22 mouse cellular contexts compared by ENCODE assay signal in the genomic region with DNA sequence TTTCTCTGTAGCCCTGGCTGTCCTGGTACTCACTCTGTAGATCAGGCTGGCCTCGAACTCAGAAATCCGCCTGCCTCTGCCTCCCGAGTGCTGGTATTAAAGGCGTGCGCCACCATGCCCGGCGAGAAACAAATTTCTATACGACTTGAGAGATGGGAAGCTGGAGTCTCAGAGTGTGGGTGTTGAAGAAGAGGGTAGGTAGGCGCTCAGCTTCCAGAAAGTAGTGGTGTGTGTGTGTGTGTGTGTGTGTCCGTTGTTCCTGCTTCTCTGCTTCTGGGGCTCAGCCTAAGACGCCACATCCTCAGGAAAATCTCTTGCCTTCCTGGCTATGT. TPM values are rescaled to one million over a fixed set of nuclear protein-coding genes. Genes with fewer than 3 reads are reported as not detected.
DNase-seq lines count a peak whose midpoint lies in the region; ATAC-seq and TF ChIP-seq lines count a peak whose summit lies in the region.
"Not testable (repeated sequence)": the region's sequence is repeated elsewhere in the genome, so short reads cannot be mapped to it uniquely, and the experiment has no call there.
"Had no signal": no experiment of that assay in that cellular context is flagged by ENCODE, and none has a peak within 500 bp of the region (broad histone marks: within the 10 kb centered on the region; RNA-seq: fewer than 3 reads in every experiment).

No protein-coding gene starts in this region.

- H3K4me3 ChIP-seq in ES-Bruce4 (ENCODE audit: low read depth, low read length) = peak overlapping the region; percentile 25
- H3K4me3 ChIP-seq in embryonic facial prominence, embryonic 12.5 days; heart, adult 2 months; heart, embryonic 16.5 days (ENCODE audit: low read length); lung, postnatal 0 days (ENCODE audit: low read depth, low read length): not testable (repeated sequence)
- 0 out of 2 replicates have a peak overlapping the region, but pooled peaks have one; percentile 6 for H3K4me3 ChIP-seq in kidney, embryonic 15.5 days (replicated peaks)
- H3K4me3 ChIP-seq in liver, embryonic 14.5 days (ENCODE audit: insufficient read depth in 1 of 2, low read depth in 2 of 2, low read length in 2 of 2) = peak overlapping the region in 1 of 2 experiments; percentile 56; a peak in 2 of 4 replicates
- peak overlapping the region; percentile 40 for H3K4me3 ChIP-seq in testis, adult 2 months (ENCODE audit: control insufficient read depth, low read depth, low read length)

- not testable (repeated sequence) for DNase-seq in heart, adult 2 months; liver, embryonic 14.5 days (ENCODE audit: low read depth in 3 of 3, low spot score in 3 of 3); lung, postnatal 0 days (ENCODE audit: low spot score)

- intact Hi-C loops in heart, adult 2 months (cut with DNase I) = loop anchor here (1.0 kb wide), 2 partner anchors 35 to 68 kb away; no protein-coding TSS in a partner anchor

- H3K27ac ChIP-seq in ES-Bruce4 (ENCODE audit: insufficient read depth, low read length); embryonic facial prominence, embryonic 12.5 days; heart, adult 2 months; heart, embryonic 16.5 days (ENCODE audit: low read length); kidney, embryonic 15.5 days; liver, embryonic 14.5 days; lung, postnatal 0 days (ENCODE audit: low read length); testis, adult 2 months (ENCODE audit: control insufficient read depth, insufficient read depth, low read depth, low read length): not testable (repeated sequence)

- not testable (repeated sequence) for ATAC-seq in embryonic facial prominence, embryonic 12.5 days (ENCODE audit: insufficient number of reproducible peaks, insufficient read depth, low FRiP score, low TSS enrichment); heart, embryonic 16.5 days (replicated peaks; ENCODE audit: extremely low read depth, insufficient read depth, low FRiP score); kidney, embryonic 15.5 days (replicated peaks; ENCODE audit: low FRiP score); liver, embryonic 14.5 days (ENCODE audit: insufficient read depth); lung, postnatal 0 days

- H3K4me1 ChIP-seq in ES-Bruce4 (ENCODE audit: control insufficient read depth, insufficient read depth, low read length); embryonic facial prominence, embryonic 12.5 days; heart, adult 2 months (ENCODE audit: control insufficient read depth, insufficient read depth, low read length); heart, embryonic 16.5 days (ENCODE audit: control insufficient read depth, insufficient read depth, low read length); kidney, embryonic 15.5 days; lung, postnatal 0 days (ENCODE audit: insufficient read depth, low read depth, low read length): not testable (repeated sequence)
- peaks cover 10 to 21% of the 10 kb centered on the region in 2 experiments for H3K4me1 ChIP-seq in liver, embryonic 14.5 days (replicated peaks; ENCODE audit: control insufficient read depth in 2 of 2, insufficient read depth in 2 of 2, low read length in 1 of 2)
- H3K4me1 ChIP-seq in testis, adult 2 months (ENCODE audit: control insufficient read depth, insufficient read depth, low read length) = peaks cover 11% of the 10 kb centered on the region

- peak overlapping the region; percentile 34; the same call in 1 of the 2 replicates for H3K4me2 ChIP-seq in embryonic facial prominence, embryonic 12.5 days (replicated peaks)
- peak overlapping the region; percentile 52 for H3K4me2 ChIP-seq in heart, embryonic 16.5 days (ENCODE audit: low read depth, low read length)
- H3K4me2 ChIP-seq in kidney, embryonic 15.5 days = peak overlapping the region; percentile 52
- H3K4me2 ChIP-seq in liver, embryonic 14.5 days (ENCODE audit: low read depth) = peak overlapping the region; percentile 95
- H3K4me2 ChIP-seq in lung, postnatal 0 days (replicated peaks; ENCODE audit: low read depth, low read length) = peak overlapping the region; percentile 36; the same call in 1 of the 2 replicates

- not testable (repeated sequence) for TF ChIP-seq EP300 in ES-Bruce4 (IDR thresholded peaks at IDR 0.05; ENCODE audit: insufficient read depth, low read depth, low read length); heart, adult 2 months (IDR thresholded peaks at IDR 0.05; ENCODE audit: insufficient read depth, low read depth, low read length); liver, embryonic 14.5 days (IDR thresholded peaks at IDR 0.05; ENCODE audit: low read depth); lung, postnatal 0 days (IDR thresholded peaks at IDR 0.05)

- H3K27me3 ChIP-seq in ES-Bruce4 (ENCODE audit: control insufficient read depth, insufficient read depth, low read length, poor library complexity, severe bottlenecking); embryonic facial prominence, embryonic 12.5 days; heart, adult 2 months (ENCODE audit: control insufficient read depth, insufficient read depth, low read length); heart, embryonic 16.5 days (ENCODE audit: control insufficient read depth, insufficient read depth, low read length); kidney, embryonic 15.5 days; liver, embryonic 14.5 days (ENCODE audit: control insufficient read depth, insufficient read depth, low read length); lung, postnatal 0 days (replicated peaks; ENCODE audit: insufficient read depth, low read length); testis, adult 2 months (ENCODE audit: control insufficient read depth, insufficient read depth, low read length): not testable (repeated sequence)

- not testable (repeated sequence) for TF ChIP-seq POLR2A in ES-Bruce4 (IDR thresholded peaks at IDR 0.05; ENCODE audit: insufficient read depth, low read length); heart, adult 2 months (IDR thresholded peaks at IDR 0.05; ENCODE audit: insufficient read depth, low read depth, low read length); testis, adult 2 months (IDR thresholded peaks at IDR 0.05; ENCODE audit: control insufficient read depth, low read depth, low read length)

- WGBS in embryonic facial prominence, embryonic 12.5 days = 52% methylated on average over 11 of the region's 11 CpGs
- WGBS in heart, adult 2 months = 43% methylated on average over 11 of the region's 11 CpGs
- 49% methylated on average over 11 of the region's 11 CpGs for WGBS in heart, embryonic 16.5 days
- 54% methylated on average over 11 of the region's 11 CpGs for WGBS in kidney, embryonic 15.5 days
- WGBS in liver, embryonic 14.5 days (ENCODE audit: insufficient replicate concordance) = 37% methylated on average over 11 of the region's 11 CpGs
- WGBS in lung, postnatal 0 days = 43% methylated on average over 11 of the region's 11 CpGs

- peak overlapping the region; percentile 15; the same call in 1 of the 2 replicates for H3K9ac ChIP-seq in ES-Bruce4 (ENCODE audit: low read depth, poor library complexity, severe bottlenecking)
- not testable (repeated sequence) for H3K9ac ChIP-seq in embryonic facial prominence, embryonic 12.5 days; heart, embryonic 16.5 days (ENCODE audit: low read length); kidney, embryonic 15.5 days; lung, postnatal 0 days (replicated peaks; ENCODE audit: low read depth)
- H3K9ac ChIP-seq in heart, adult 2 months (ENCODE audit: low read depth, low read length) = peak overlapping the region; percentile 36; the same call in 1 of the 2 replicates
- H3K9ac ChIP-seq in liver, embryonic 14.5 days (replicated peaks) = peak overlapping the region; percentile 20

- not testable (repeated sequence) for H3K9me3 ChIP-seq in ES-Bruce4 (replicated peaks; ENCODE audit: control insufficient read depth, insufficient read depth, low read length, poor library complexity, severe bottlenecking); embryonic facial prominence, embryonic 12.5 days; heart, embryonic 16.5 days (replicated peaks; ENCODE audit: control insufficient read depth, low read length); kidney, embryonic 15.5 days (replicated peaks); liver, embryonic 14.5 days (ENCODE audit: control insufficient read depth, low read length); lung, postnatal 0 days (ENCODE audit: low read length)

- H3K36me3 ChIP-seq in ES-Bruce4 (ENCODE audit: control insufficient read depth, insufficient read depth, low read length, poor library complexity, severe bottlenecking); embryonic facial prominence, embryonic 12.5 days; heart, adult 2 months (ENCODE audit: control insufficient read depth, insufficient read depth, low read length); heart, embryonic 16.5 days (ENCODE audit: control insufficient read depth, insufficient read depth); kidney, embryonic 15.5 days; liver, embryonic 14.5 days (replicated peaks; ENCODE audit: control insufficient read depth, insufficient read depth, low read depth); lung, postnatal 0 days (ENCODE audit: insufficient read depth, low read length); testis, adult 2 months (ENCODE audit: control insufficient read depth, insufficient read depth, low read length): not testable (repeated sequence)

- not testable (repeated sequence) for TF ChIP-seq CTCF in ES-Bruce4 (IDR thresholded peaks at IDR 0.05; ENCODE audit: low read depth, low read length); heart, adult 2 months (IDR thresholded peaks at IDR 0.05); liver, embryonic 14.5 days (IDR thresholded peaks at IDR 0.05; ENCODE audit: low read depth); lung, postnatal 0 days (IDR thresholded peaks at IDR 0.05); testis, adult 2 months (IDR thresholded peaks at IDR 0.05; ENCODE audit: control insufficient read depth, insufficient read depth, insufficient replicate concordance, low read depth, low read length)

- not testable (repeated sequence) for H3K79me2 ChIP-seq in heart, adult 2 months (replicated peaks; ENCODE audit: control insufficient read depth, insufficient read depth, low read length)

RNA-seq across cellular contexts. Expression of a gene that starts 3.5 kb away (rescaled TPM):
- polyA plus RNA-seq in ES-Bruce4 (2011; ENCODE audit: insufficient read depth, insufficient read length, low read depth, missing spikeins) = not detected in 2 replicates
- polyA plus RNA-seq in embryonic facial prominence, embryonic 12.5 days (2016; fragmentation: Nextera tagmentation; extraction: Ambion mirVana) = not detected in 2 replicates
- total RNA-seq in heart, adult 2 months (2021) = not detected
- not detected in 2 replicates for polyA plus RNA-seq in heart, adult 2 months (2012; rRNA removed)
- 0.20 TPM in 1 of 2 replicates, not detected in the other for polyA plus RNA-seq in heart, embryonic 16.5 days (2015; fragmentation: Nextera tagmentation; extraction: Ambion mirVana)
- polyA plus RNA-seq in kidney, embryonic 15.5 days (2015; fragmentation: Nextera tagmentation; extraction: Ambion mirVana) = 0.30 and 0.49 TPM in 2 replicates
- polyA plus RNA-seq in liver, embryonic 14.5 days (2012; rRNA removed) = 21.4 and 23.5 TPM in 2 replicates
- 28.4 and 33.2 TPM in 2 replicates for polyA plus RNA-seq in liver, embryonic 14.5 days (2014; fragmentation: Nextera tagmentation; extraction: Ambion mirVana)
- not detected in 2 replicates for polyA plus RNA-seq in lung, postnatal 0 days (2015; fragmentation: Nextera tagmentation; extraction: Ambion mirVana)
- 11.9 and 16.4 TPM in 2 replicates for polyA plus RNA-seq in testis, adult 2 months (2012; rRNA removed)
- total RNA-seq: adrenal gland, adult 8-10 months; gastrocnemius, adult 18-20 months; heart, postnatal 25 days; layer of hippocampus, adult 2 months; layer of hippocampus, postnatal 36 days; left cerebral cortex, postnatal 14 days; megakaryocyte, adult 5-6 weeks; neutrophil, adult 5-6 weeks had no signal
- polyA plus RNA-seq: embryonic facial prominence, embryonic 14.5 days; forebrain, embryonic 11.5 days; gonadal fat pad, adult 2 months; hindbrain, embryonic 14.5 days; midbrain, embryonic 15.5 days; thymus, adult 2 months had no signal

RNA-seq across cellular contexts. Expression of a gene that starts 7.6 kb away (rescaled TPM):
- polyA plus RNA-seq in ES-Bruce4 (2011; ENCODE audit: insufficient read depth, insufficient read length, low read depth, missing spikeins) = 9.1 and 9.6 TPM in 2 replicates
- 25.4 and 25.8 TPM in 2 replicates for polyA plus RNA-seq in embryonic facial prominence, embryonic 12.5 days (2016; fragmentation: Nextera tagmentation; extraction: Ambion mirVana)
- total RNA-seq in heart, adult 2 months (2021) = 1 to 10 TPM; 1.8 to 1.9 TPM
- 4.5 and 6.1 TPM in 2 replicates for polyA plus RNA-seq in heart, adult 2 months (2012; rRNA removed)
- polyA plus RNA-seq in heart, embryonic 16.5 days (2015; fragmentation: Nextera tagmentation; extraction: Ambion mirVana) = 13.0 and 13.8 TPM in 2 replicates
- 17.8 and 23.1 TPM in 2 replicates for polyA plus RNA-seq in kidney, embryonic 15.5 days (2015; fragmentation: Nextera tagmentation; extraction: Ambion mirVana)
- polyA plus RNA-seq in liver, embryonic 14.5 days (2012; rRNA removed) = 3.7 and 5.1 TPM in 2 replicates
- 10.0 and 10.4 TPM in 2 replicates for polyA plus RNA-seq in liver, embryonic 14.5 days (2014; fragmentation: Nextera tagmentation; extraction: Ambion mirVana)
- 14.4 and 16.3 TPM in 2 replicates for polyA plus RNA-seq in lung, postnatal 0 days (2015; fragmentation: Nextera tagmentation; extraction: Ambion mirVana)
- polyA plus RNA-seq in testis, adult 2 months (2012; rRNA removed) = 7.0 and 9.4 TPM in 2 replicates
- total RNA-seq: megakaryocyte, adult 5-6 weeks; neutrophil, adult 5-6 weeks had no signal

RNA-seq across cellular contexts. Expression of a gene that starts 8.5 kb away (rescaled TPM):
- polyA plus RNA-seq in ES-Bruce4 (2011; ENCODE audit: insufficient read depth, insufficient read length, low read depth, missing spikeins) = 20.4 and 24.0 TPM in 2 replicates
- polyA plus RNA-seq in embryonic facial prominence, embryonic 12.5 days (2016; fragmentation: Nextera tagmentation; extraction: Ambion mirVana) = 4.2 and 5.3 TPM in 2 replicates
- total RNA-seq in heart, adult 2 months (2021) = 10 to 100 TPM; 17.0 to 20.3 TPM
- 23.7 and 30.0 TPM in 2 replicates for polyA plus RNA-seq in heart, adult 2 months (2012; rRNA removed)
- 22.3 and 25.6 TPM in 2 replicates for polyA plus RNA-seq in heart, embryonic 16.5 days (2015; fragmentation: Nextera tagmentation; extraction: Ambion mirVana)
- 11.2 and 13.5 TPM in 2 replicates for polyA plus RNA-seq in kidney, embryonic 15.5 days (2015; fragmentation: Nextera tagmentation; extraction: Ambion mirVana)
- polyA plus RNA-seq in liver, embryonic 14.5 days (2012; rRNA removed) = 20.6 and 25.2 TPM in 2 replicates
- polyA plus RNA-seq in liver, embryonic 14.5 days (2014; fragmentation: Nextera tagmentation; extraction: Ambion mirVana) = 21.3 and 29.8 TPM in 2 replicates
- polyA plus RNA-seq in lung, postnatal 0 days (2015; fragmentation: Nextera tagmentation; extraction: Ambion mirVana) = 7.5 and 8.1 TPM in 2 replicates
- 27.9 and 40.5 TPM in 2 replicates for polyA plus RNA-seq in testis, adult 2 months (2012; rRNA removed)
- total RNA-seq: neutrophil, adult 5-6 weeks had no signal

RNA-seq across cellular contexts. Expression of a gene that starts 18.6 kb away (rescaled TPM):
- 170 and 173 TPM in 2 replicates for polyA plus RNA-seq in ES-Bruce4 (2011; ENCODE audit: insufficient read depth, insufficient read length, low read depth, missing spikeins)
- polyA plus RNA-seq in embryonic facial prominence, embryonic 12.5 days (2016; fragmentation: Nextera tagmentation; extraction: Ambion mirVana) = 52.2 and 58.4 TPM in 2 replicates
- total RNA-seq in heart, adult 2 months (2021) = 100 to 1,000 TPM in 1 of 2 experiments, 10 to 100 TPM in 1; 86.0 to 103 TPM
- 61.2 and 112 TPM in 2 replicates for polyA plus RNA-seq in heart, adult 2 months (2012; rRNA removed)
- 22.1 and 25.4 TPM in 2 replicates for polyA plus RNA-seq in heart, embryonic 16.5 days (2015; fragmentation: Nextera tagmentation; extraction: Ambion mirVana)
- polyA plus RNA-seq in kidney, embryonic 15.5 days (2015; fragmentation: Nextera tagmentation; extraction: Ambion mirVana) = 29.2 TPM in 2 replicates
- 18.4 and 21.7 TPM in 2 replicates for polyA plus RNA-seq in liver, embryonic 14.5 days (2012; rRNA removed)
- polyA plus RNA-seq in liver, embryonic 14.5 days (2014; fragmentation: Nextera tagmentation; extraction: Ambion mirVana) = 5.4 and 7.7 TPM in 2 replicates
- 16.3 and 17.9 TPM in 2 replicates for polyA plus RNA-seq in lung, postnatal 0 days (2015; fragmentation: Nextera tagmentation; extraction: Ambion mirVana)
- 63.3 and 69.1 TPM in 2 replicates for polyA plus RNA-seq in testis, adult 2 months (2012; rRNA removed)

RNA-seq across cellular contexts. Expression of a gene that starts 34.1 kb away (rescaled TPM):
- 230 and 277 TPM in 2 replicates for polyA plus RNA-seq in ES-Bruce4 (2011; ENCODE audit: insufficient read depth, insufficient read length, low read depth, missing spikeins)
- polyA plus RNA-seq in embryonic facial prominence, embryonic 12.5 days (2016; fragmentation: Nextera tagmentation; extraction: Ambion mirVana) = 159 and 161 TPM in 2 replicates
- 10 to 100 TPM; 13.6 to 15.3 TPM for total RNA-seq in heart, adult 2 months (2021)
- polyA plus RNA-seq in heart, adult 2 months (2012; rRNA removed) = 35.0 and 41.6 TPM in 2 replicates
- 79.1 and 87.0 TPM in 2 replicates for polyA plus RNA-seq in heart, embryonic 16.5 days (2015; fragmentation: Nextera tagmentation; extraction: Ambion mirVana)
- polyA plus RNA-seq in kidney, embryonic 15.5 days (2015; fragmentation: Nextera tagmentation; extraction: Ambion mirVana) = 175 and 195 TPM in 2 replicates
- polyA plus RNA-seq in liver, embryonic 14.5 days (2012; rRNA removed) = 68.7 and 76.7 TPM in 2 replicates
- 61.2 and 66.4 TPM in 2 replicates for polyA plus RNA-seq in liver, embryonic 14.5 days (2014; fragmentation: Nextera tagmentation; extraction: Ambion mirVana)
- 39.8 and 50.6 TPM in 2 replicates for polyA plus RNA-seq in lung, postnatal 0 days (2015; fragmentation: Nextera tagmentation; extraction: Ambion mirVana)
- polyA plus RNA-seq in testis, adult 2 months (2012; rRNA removed) = 22.1 TPM in 2 replicates

Comparison
In these comparisons a context has a peak if more than half of its experiments do, and no peak if none do; other contexts are left out.
1. H3K4me2 ChIP-seq: peak in every context shown above with its lines; median percentile 95 in liver, embryonic 14.5 days; 52 in heart, embryonic 16.5 days; 52 in kidney, embryonic 15.5 days; 36 in lung, postnatal 0 days; 34 in embryonic facial prominence, embryonic 12.5 days.